Mouse (Mus musculus) liver, adult 2 months (tissue): ENCODE results near the gene Bloc1s3.

ENCODE experiments used
- CTCF ChIP-seq: fragments of 200-500 bp; IDR thresholded peaks from 2 replicates; pipeline ENCODE4 v1.5.1; 2011; ENCODE audit warnings: low read depth, low read length, control low read depth
- POLR2A ChIP-seq: fragments of 200-500 bp; IDR thresholded peaks from 2 replicates; pipeline ENCODE4 v1.6.1; 2011; ENCODE audit warnings: low read length, control low read depth; ENCODE audit not compliant: insufficient read depth; ENCODE audit errors: extremely low read depth

DNA sequence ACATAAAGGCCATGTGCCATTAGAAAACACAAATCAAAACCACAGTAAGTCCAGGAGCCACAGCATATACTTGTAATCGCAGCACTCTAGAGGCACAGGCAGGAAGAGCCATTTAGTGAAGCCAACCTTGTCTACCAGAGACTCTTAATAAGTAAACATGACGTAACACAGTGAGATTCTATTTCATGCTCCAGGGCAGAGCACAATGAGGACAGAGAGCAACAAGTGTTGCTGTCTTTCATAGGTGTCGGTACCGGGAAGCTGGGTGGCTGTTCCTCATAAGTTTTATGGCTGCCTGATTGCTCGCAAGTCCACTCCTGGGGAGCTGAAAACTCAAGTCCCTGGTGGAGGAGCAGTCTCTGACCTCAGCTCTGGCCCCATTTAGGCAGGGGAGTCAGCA lies 43.5 kb upstream of the Bloc1s3 start:
- TF ChIP-seq POLR2A (no peak), CTCF (no peak)
